Mouse (Mus musculus) hindbrain, embryonic 14.5 days (tissue): ENCODE results near the gene Msi2. TPM values are rescaled to one million over a fixed set of nuclear protein-coding genes. Genes with fewer than 3 reads are reported as not detected.
A peak's percentile ranks its signal among the peaks of the same experiment; 100 is the strongest.

Experiments used
- ATAC-seq: fragments of 200-750 bp; cut with Nextera tagmentation; 2 replicates; pipeline ENCODE4 v1.8.0; 2017; ENCODE audit warnings: moderate number of reproducible peaks, mild to moderate bottlenecking, moderate TSS enrichment, moderate library complexity; ENCODE audit not compliant: low FRiP score
- DNase-seq: peaks from one replicate; pipeline ENCODE4 v3.0.0-alpha.2; 2015; ENCODE audit warnings: low spot score
- H3K27ac ChIP-seq: fragments of 300-500 bp; sonication (generic); 2 replicates; pipeline ENCODE4 v1.5.1; 2014; ENCODE audit warnings: mild to moderate bottlenecking, moderate library complexity
- H3K27me3 ChIP-seq: fragments of 300-500 bp; sonication (generic); 2 replicates; pipeline ENCODE4 v1.6.1; 2014; ENCODE audit warnings: mild to moderate bottlenecking, low read length, mixed read lengths; ENCODE audit not compliant: control insufficient read depth, insufficient read depth
- H3K36me3 ChIP-seq: fragments of 300-500 bp; sonication (generic); replicated peaks from 2 replicates; pipeline ENCODE4 v1.6.1; 2014; ENCODE audit not compliant: control insufficient read depth, insufficient read depth
- H3K4me1 ChIP-seq: fragments of 300-500 bp; sonication (generic); replicated peaks from 2 replicates; pipeline ENCODE4 v1.6.1; 2014; ENCODE audit warnings: antibody characterized with exemption, low read length, mixed read lengths; ENCODE audit not compliant: control insufficient read depth, insufficient read depth
- H3K4me2 ChIP-seq: fragments of 300-500 bp; sonication (generic); replicated peaks from 2 replicates; pipeline ENCODE4 v1.6.1; 2014; ENCODE audit warnings: mild to moderate bottlenecking, moderate library complexity
- H3K4me3 ChIP-seq: fragments of 300-500 bp; sonication (generic); replicated peaks from 2 replicates; pipeline ENCODE4 v1.5.1; 2014; ENCODE audit warnings: mild to moderate bottlenecking, low read length
- H3K9ac ChIP-seq: fragments of 300-500 bp; sonication (generic); 2 replicates; pipeline ENCODE4 v1.6.1; 2014
- H3K9me3 ChIP-seq: fragments of 300-500 bp; sonication (generic); 2 replicates; pipeline ENCODE4 v1.6.1; 2016; ENCODE audit warnings: low read length; ENCODE audit not compliant: control insufficient read depth
- WGBS: fragments of 180-500 bp; shearing (Covaris S2); extraction: QIAGEN DNeasy Blood & Tissue Kit; methylation state at CpG from one replicate; pipeline ENCODE4 v1.1.7; 2014; 5-methylcytosine and 5-hydroxymethylcytosine counted together
- polyA plus RNA-seq: library from polyadenylated mRNA; unstranded; fragments of >200 nt; fragmentation: Nextera tagmentation; extraction: Ambion mirVana; gene quantifications from 2 replicates; pipeline ENCODE4 v1.2.1, GENCODE M21; 2014

The Msi2 gene
- polyA plus RNA-seq, 1 experiment from 2014 or later = 26.5 TPM

- Histone ChIP-seq H3K9ac (no peak overlapping the region), H3K27me3 (no peaks in the 10 kb centered on the region), H3K36me3 (no peaks in the 10 kb centered on the region; the same call in 1 of the 2 replicates), H3K4me3 (no peak overlapping the region), H3K27ac (peak overlapping the region; percentile 68), H3K4me2 (0 out of 2 replicates have a peak overlapping the region, but pooled peaks have one; percentile 7), H3K9me3 (no peaks in the 10 kb centered on the region), H3K4me1 (peaks cover 62% of the 10 kb centered on the region)
- 41% methylated on average over 19 of the region's 19 CpGs for WGBS
- ATAC-seq = 0 out of 2 replicates have a peak, but pooled peaks have one; percentile 61
- DNase-seq = peak; percentile 71
Measured at GRCm38 (mm10) chr11:88454867-88455806, 263.2 kb downstream of the Msi2 start.

DNA sequence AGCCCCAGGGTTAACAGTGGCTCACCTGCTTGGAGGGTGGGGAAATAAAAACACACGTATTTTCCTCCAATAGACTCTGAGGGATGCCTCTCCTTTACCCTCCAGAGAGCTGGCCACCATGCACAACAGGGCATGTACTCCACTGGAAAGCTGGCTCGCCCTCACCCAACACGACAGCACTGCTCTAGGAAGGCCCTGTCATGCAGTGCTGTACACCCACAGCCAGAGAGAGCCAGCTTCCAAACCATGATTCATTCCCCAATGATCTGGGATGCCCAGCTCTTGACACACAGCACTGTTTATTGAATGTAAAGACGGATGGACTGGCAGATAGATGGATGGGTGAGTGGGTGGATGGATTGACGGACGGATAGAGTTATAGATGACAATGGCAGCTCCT is 269.1 kb downstream of the Msi2 start:
- H3K4me1 ChIP-seq = peaks cover 54% of the 10 kb centered on the region
- 79% methylated on average over 6 of the region's 6 CpGs for WGBS
- H3K4me3 ChIP-seq = no peak overlapping the region
- no peak for ATAC-seq
- H3K36me3 ChIP-seq = no peaks in the 10 kb centered on the region; the same call in 1 of the 2 replicates
- peak overlapping the region; percentile 4; the same call in 1 of the 2 replicates for H3K27ac ChIP-seq
- H3K9ac ChIP-seq = no peak overlapping the region
- H3K9me3 ChIP-seq = no peaks in the 10 kb centered on the region
- DNase-seq = no peak
- no peaks in the 10 kb centered on the region for H3K27me3 ChIP-seq
- no peak overlapping the region for H3K4me2 ChIP-seq

- Histone ChIP-seq H3K36me3 (no peaks in the 10 kb centered on the region; the same call in 1 of the 2 replicates), H3K4me2 (no peak overlapping the region), H3K9ac (no peak overlapping the region), H3K4me3 (no peak overlapping the region), H3K4me1 (peaks cover 55% of the 10 kb centered on the region), H3K9me3 (no peaks in the 10 kb centered on the region), H3K27me3 (no peaks in the 10 kb centered on the region), H3K27ac (no peak overlapping the region)
- DNase-seq (no peak), ATAC-seq (no peak)
- WGBS = 86% methylated on average over 3 of the region's 3 CpGs
Measured at GRCm38 (mm10) chr11:88448571-88448970, 269.7 kb downstream of the Msi2 start.

DNA sequence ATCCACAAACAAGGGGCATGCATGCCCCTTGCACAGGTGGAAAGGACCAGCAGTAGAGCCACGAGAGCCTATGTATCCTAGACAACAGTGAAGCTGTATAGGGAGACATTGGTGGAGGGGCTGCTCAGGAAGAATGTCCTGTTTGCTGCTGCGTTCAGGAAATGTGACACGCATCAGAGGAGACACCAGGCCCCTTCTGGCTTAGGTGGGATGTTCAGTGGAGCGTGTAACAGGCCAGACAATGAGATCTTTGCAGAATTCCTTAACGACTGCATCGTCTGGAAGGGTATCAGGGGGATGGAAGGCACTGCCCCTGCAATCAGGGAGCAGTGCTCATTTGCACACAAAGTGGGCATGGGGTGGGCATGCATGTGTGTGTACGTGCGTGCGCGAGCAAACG is 271.0 kb downstream of the Msi2 start:
- Histone ChIP-seq H3K27me3 (no peaks in the 10 kb centered on the region), H3K36me3 (no peaks in the 10 kb centered on the region; the same call in 1 of the 2 replicates), H3K9me3 (no peaks in the 10 kb centered on the region), H3K27ac (peak overlapping the region; percentile 73), H3K4me2 (no peak overlapping the region), H3K9ac (no peak overlapping the region), H3K4me3 (no peak overlapping the region), H3K4me1 (peaks cover 59% of the 10 kb centered on the region)
- WGBS = 32% methylated on average over 11 of the region's 11 CpGs
- DNase-seq (no peak), ATAC-seq (peak; percentile 51; the same call in 1 of the 2 replicates)

- peak overlapping the region; percentile 19; the same call in 1 of the 2 replicates for H3K4me2 ChIP-seq
- 34% methylated on average over 14 of the region's 14 CpGs for WGBS
- H3K4me3 ChIP-seq = no peak overlapping the region
- DNase-seq (no peak), ATAC-seq (no peak)
- no peaks in the 10 kb centered on the region for H3K36me3 ChIP-seq
- 0 out of 2 replicates have a peak overlapping the region, but pooled peaks have one; percentile 32 for H3K9ac ChIP-seq
- H3K9me3 ChIP-seq = no peaks in the 10 kb centered on the region
- H3K27me3 ChIP-seq = no peaks in the 10 kb centered on the region
- peaks cover 87% of the 10 kb centered on the region for H3K4me1 ChIP-seq
- peak overlapping the region; percentile 85 for H3K27ac ChIP-seq
Measured at GRCm38 (mm10) chr11:88443905-88444304, 274.4 kb downstream of the Msi2 start.

DNA sequence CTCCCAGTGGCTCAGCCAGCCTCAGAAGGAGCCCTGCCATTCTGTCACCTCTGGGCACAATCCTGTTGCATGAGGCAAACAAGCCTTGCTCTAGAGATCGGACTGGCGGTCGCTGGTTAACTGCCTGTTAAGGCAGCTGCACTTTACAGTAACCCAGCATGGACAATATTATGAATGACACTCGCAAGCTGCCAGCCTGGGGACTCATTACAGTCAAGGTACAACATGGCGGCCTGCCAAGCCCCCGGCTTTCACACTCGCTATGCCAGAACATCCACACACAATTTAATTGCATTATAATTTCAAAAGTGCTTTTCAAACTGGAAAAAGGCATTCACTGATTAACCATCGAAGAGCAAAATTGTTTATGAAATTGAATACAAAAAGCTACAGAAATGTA is 275.0 kb downstream of the Msi2 start:
- H3K4me2 ChIP-seq = peak overlapping the region; percentile 19; the same call in 1 of the 2 replicates
- H3K9me3 ChIP-seq = no peaks in the 10 kb centered on the region
- H3K4me3 ChIP-seq = no peak overlapping the region
- ATAC-seq (peak; percentile 47; the same call in 1 of the 2 replicates), DNase-seq (peak; percentile 66)
- H3K4me1 ChIP-seq = peaks cover 88% of the 10 kb centered on the region
- no peak overlapping the region for H3K9ac ChIP-seq
- H3K27ac ChIP-seq = peak overlapping the region; percentile 85
- no peaks in the 10 kb centered on the region for H3K27me3 ChIP-seq
- H3K36me3 ChIP-seq = no peaks in the 10 kb centered on the region
- 19% methylated on average over 8 of the region's 8 CpGs for WGBS

DNA sequence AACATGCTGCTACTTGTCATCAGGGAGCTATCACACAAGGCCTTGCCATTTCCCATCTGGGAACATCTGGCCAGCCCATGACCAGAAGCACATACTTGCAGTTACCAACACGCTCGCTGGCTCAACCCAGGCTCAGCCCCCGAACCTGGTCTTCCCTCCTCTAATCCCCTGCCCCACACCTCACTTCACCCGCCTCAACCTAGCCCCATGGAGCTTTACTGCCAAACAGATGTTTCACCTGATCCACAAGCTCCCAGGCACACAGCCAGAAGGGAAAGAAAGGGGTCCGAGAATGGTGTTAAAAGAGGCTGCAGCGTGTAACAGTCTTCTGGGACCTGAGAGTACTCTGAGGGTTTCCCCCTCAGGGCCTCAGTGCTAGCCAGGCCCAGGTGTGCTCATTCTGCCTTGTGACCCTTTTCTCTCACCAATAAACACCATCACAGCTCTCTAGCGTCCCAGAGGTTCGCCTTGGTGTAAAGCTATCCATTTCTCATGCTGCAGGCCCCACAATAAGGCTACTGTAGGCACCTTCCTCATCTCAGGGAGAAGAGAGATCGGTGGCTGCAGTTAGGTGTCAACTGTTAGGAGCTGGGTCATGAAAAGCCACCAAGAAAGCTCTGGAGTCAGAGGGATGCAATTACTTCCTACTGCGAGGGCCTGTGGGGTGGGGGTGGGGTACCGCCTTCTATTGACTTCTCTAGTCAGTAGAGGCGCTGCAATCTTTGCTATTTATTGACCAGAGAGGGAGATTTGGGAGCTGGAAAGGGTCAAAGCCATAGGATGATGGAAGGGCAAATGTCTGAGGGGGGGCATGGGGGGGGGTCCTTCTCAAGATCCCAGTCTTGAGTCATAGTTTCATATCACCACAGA is 276.2 kb downstream of the Msi2 start:
- H3K4me3 ChIP-seq = no peak overlapping the region
- no peak overlapping the region for H3K4me2 ChIP-seq
- H3K27ac ChIP-seq = peak overlapping the region; percentile 85; the same call in 1 of the 2 replicates
- H3K36me3 ChIP-seq = no peaks in the 10 kb centered on the region
- no peaks in the 10 kb centered on the region for H3K9me3 ChIP-seq
- 53% methylated on average over 12 of the region's 12 CpGs for WGBS
- peaks cover 82% of the 10 kb centered on the region for H3K4me1 ChIP-seq
- ATAC-seq (no peak), DNase-seq (no peak)
- H3K27me3 ChIP-seq = no peaks in the 10 kb centered on the region
- H3K9ac ChIP-seq = no peak overlapping the region

- 0 out of 2 replicates have a peak overlapping the region, but pooled peaks have one; percentile 18 for H3K27ac ChIP-seq
- H3K4me1 ChIP-seq = peaks cover 66% of the 10 kb centered on the region
Measured at GRCm38 (mm10) chr11:88438659-88439058, 279.7 kb downstream of the Msi2 start.

More at GRCm38 (mm10) chr11:88438659-88439058, 279.7 kb downstream of the Msi2 start:
- no peak overlapping the region for H3K4me3 ChIP-seq
- H3K9me3 ChIP-seq = no peaks in the 10 kb centered on the region
- H3K27me3 ChIP-seq = no peaks in the 10 kb centered on the region
- no peak overlapping the region for H3K4me2 ChIP-seq
- DNase-seq (no peak), ATAC-seq (no peak)
- H3K36me3 ChIP-seq = no peaks in the 10 kb centered on the region
- 84% methylated on average over 3 of the region's 3 CpGs for WGBS
- no peak overlapping the region for H3K9ac ChIP-seq
